Mouse (Mus musculus) kidney, postnatal 0 days (tissue): ENCODE measurements around the gene Fam19a3. TPM values are rescaled to one million over a fixed set of nuclear protein-coding genes. Genes with fewer than 3 reads are reported as not detected.

Experiments used
- ATAC-seq: fragments of 200-750 bp; cut with Nextera tagmentation; replicated peaks from 2 replicates; pipeline ENCODE4 v1.8.0; 2017; ENCODE audit warnings: low read depth, moderate number of reproducible peaks, moderate TSS enrichment, moderate library complexity; ENCODE audit not compliant: low FRiP score
- DNase-seq: peaks from one replicate; pipeline ENCODE4 v3.0.0-alpha.2; 2016; ENCODE audit warnings: low spot score
- H3K27ac ChIP-seq: fragments of 300-500 bp; sonication (generic); 2 replicates; pipeline ENCODE4 v1.5.1; 2014; ENCODE audit warnings: mild to moderate bottlenecking
- H3K27me3 ChIP-seq: fragments of 300-500 bp; sonication (generic); 2 replicates; pipeline ENCODE4 v1.6.1; 2014; ENCODE audit warnings: low read length, mixed read lengths; ENCODE audit not compliant: insufficient read depth
- H3K36me3 ChIP-seq: fragments of 300-500 bp; sonication (generic); 2 replicates; pipeline ENCODE4 v1.6.1; 2014; ENCODE audit warnings: low read length, mixed read lengths; ENCODE audit not compliant: insufficient read depth
- H3K4me1 ChIP-seq: fragments of 300-500 bp; sonication (generic); replicated peaks from 2 replicates; pipeline ENCODE4 v1.6.1; 2014; ENCODE audit warnings: antibody characterized with exemption, low read length, mixed read lengths; ENCODE audit not compliant: insufficient read depth
- H3K4me2 ChIP-seq: fragments of 300-500 bp; sonication (generic); 2 replicates; pipeline ENCODE4 v1.6.1; 2014; ENCODE audit warnings: mild to moderate bottlenecking, low read length, moderate library complexity, mixed read lengths
- H3K4me3 ChIP-seq: fragments of 300-500 bp; sonication (generic); replicated peaks from 2 replicates; pipeline ENCODE4 v1.5.1; 2014; ENCODE audit warnings: low read depth, low read length
- H3K9ac ChIP-seq: fragments of 300-500 bp; sonication (generic); 2 replicates; pipeline ENCODE4 v1.6.1; 2014; ENCODE audit warnings: low read depth, low read length
- H3K9me3 ChIP-seq: fragments of 300-500 bp; sonication (generic); replicated peaks from 2 replicates; pipeline ENCODE4 v1.6.1; 2016; ENCODE audit warnings: low read length, inconsistent platforms, mixed read lengths
- CTCF ChIP-seq: IDR thresholded peaks from 2 replicates; pipeline ENCODE4 v1.5.1; 2016; ENCODE audit warnings: antibody characterized with exemption, low read depth, mild to moderate bottlenecking, moderate library complexity
- WGBS: fragments of 180-500 bp; shearing (Covaris S2); extraction: QIAGEN DNeasy Blood & Tissue Kit; methylation state at CpG from one replicate; pipeline ENCODE4 v1.1.7; 2014; 5-methylcytosine and 5-hydroxymethylcytosine counted together
- polyA plus RNA-seq: library from polyadenylated mRNA; unstranded; fragments of >200 nt; fragmentation: Nextera tagmentation; extraction: Ambion mirVana; gene quantifications from 2 replicates; pipeline ENCODE4 v1.2.1, GENCODE M21; 2015

Gene Fam19a3
- polyA plus RNA-seq, 1 experiment from 2014 or later: 0.07 TPM

- H3K27ac ChIP-seq: 0 out of 2 replicates have a peak overlapping the region, but pooled peaks have one; percentile 42
- peak overlapping the region; percentile 61 for H3K4me3 ChIP-seq
- H3K27me3 ChIP-seq: 0 out of 2 replicates have a peak, but pooled peaks cover 19% of the 10 kb centered on the region
- DNase-seq (peak; percentile 45), ATAC-seq (0 out of 2 replicates have a peak, but pooled peaks have one; percentile 2)
- no peak for TF ChIP-seq CTCF
- peak overlapping the region; percentile 99 for H3K4me2 ChIP-seq
- no peaks in the 10 kb centered on the region for H3K36me3 ChIP-seq
- 22% methylated on average over 12 of the region's 12 CpGs for WGBS
- no peaks in the 10 kb centered on the region for H3K9me3 ChIP-seq
- peak overlapping the region; percentile 61; the same call in 1 of the 2 replicates for H3K9ac ChIP-seq
- 0 out of 2 replicates have a peak, but pooled peaks cover 5% of the 10 kb centered on the region for H3K4me1 ChIP-seq
Measured at GRCm38 (mm10) chr3:104782061-104782681, 531 bp upstream of the Fam19a3 start.

DNA sequence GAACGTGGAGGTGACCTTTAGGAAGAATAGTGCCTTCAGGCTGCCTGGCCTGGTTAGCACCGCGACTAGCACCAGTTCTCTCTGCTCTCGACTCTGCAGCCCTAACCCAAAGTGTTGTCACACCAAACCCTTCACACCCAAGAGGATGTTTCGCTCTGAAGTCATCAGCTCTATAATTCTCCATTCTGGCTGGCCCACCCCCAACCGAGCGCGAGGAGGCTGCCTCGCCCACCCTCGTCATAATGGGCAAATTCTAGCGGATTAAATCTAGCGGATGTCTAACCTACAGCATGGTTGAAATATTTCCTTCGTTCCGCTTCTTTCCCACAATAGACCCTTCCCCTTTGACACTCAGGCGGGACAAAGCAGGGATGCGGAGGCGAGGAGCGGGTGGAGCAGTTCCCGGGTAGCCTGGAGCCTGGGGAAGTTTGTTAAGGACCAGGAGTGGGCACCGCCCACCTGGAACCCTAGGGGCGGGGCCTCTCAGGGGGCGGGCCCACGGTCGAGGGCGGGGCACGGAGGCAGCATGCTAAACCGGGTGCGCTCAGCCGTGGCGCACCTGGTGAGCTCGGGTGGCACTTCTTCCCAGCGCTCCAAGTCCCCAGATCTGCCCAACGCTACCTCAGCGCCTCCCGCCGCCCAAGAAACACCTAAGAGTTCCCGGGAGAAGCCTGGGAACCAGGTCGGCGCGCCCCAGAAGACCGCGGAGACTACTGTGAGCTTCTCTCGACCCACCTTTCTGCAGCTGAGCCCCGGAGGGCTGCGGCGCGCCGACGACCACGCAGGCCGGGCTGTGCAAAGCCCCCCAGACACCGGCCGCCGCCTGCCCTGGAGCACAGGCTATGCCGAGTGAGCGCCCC is 849 bp downstream of the Fam19a3 start, which contains the start of gene Ppm1j:
Ppm1j (plus strand) TSS at position 496 of the 860 bp plus-strand sequence.
- H3K4me1 ChIP-seq: 0 out of 2 replicates have a peak, but pooled peaks cover 5% of the 10 kb centered on the region
- H3K9ac ChIP-seq: peak within 1 kb of the TSS; percentile 61
- ATAC-seq (peak; percentile 81), DNase-seq (peak; percentile 54)
- H3K36me3 ChIP-seq: no peaks in the 10 kb centered on the region
- peak within 1 kb of the TSS; percentile 42; the same call in 1 of the 2 replicates for H3K27ac ChIP-seq
- no peak for TF ChIP-seq CTCF
- WGBS: 1% methylated on average over 56 of the region's 56 CpGs
- no peaks in the 10 kb centered on the region for H3K9me3 ChIP-seq
- peaks cover 31% of the 10 kb centered on the region; the same call in 1 of the 2 replicates for H3K27me3 ChIP-seq
- H3K4me2 ChIP-seq: peak within 1 kb of the TSS; percentile 99
- peak within 1 kb of the TSS; percentile 61 for H3K4me3 ChIP-seq

DNA sequence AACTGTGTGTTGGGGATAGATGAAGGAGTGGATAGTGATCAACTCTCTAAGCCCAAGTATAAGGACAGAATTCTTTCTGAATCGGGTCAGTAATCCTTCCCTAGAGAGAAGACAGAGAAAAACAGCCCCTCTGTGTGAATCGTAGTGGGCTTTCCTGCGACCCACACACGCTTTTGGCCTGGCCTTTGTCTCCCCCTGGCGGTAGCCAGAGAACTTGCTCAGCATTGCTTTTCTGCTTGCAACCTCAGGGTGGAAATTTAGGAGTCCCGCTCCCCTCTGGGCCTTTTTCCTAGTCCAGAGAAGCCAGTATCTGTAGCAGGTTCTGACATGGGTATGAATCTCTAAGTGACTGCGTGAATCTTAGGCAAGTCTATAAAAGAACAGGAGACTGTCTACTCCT is 1.7 kb downstream of the Fam19a3 start:
- Histone ChIP-seq H3K9me3 (no peaks in the 10 kb centered on the region), H3K27ac (no peak overlapping the region), H3K36me3 (no peaks in the 10 kb centered on the region), H3K9ac (no peak overlapping the region), H3K4me1 (0 out of 2 replicates have a peak, but pooled peaks cover 5% of the 10 kb centered on the region), H3K4me2 (no peak overlapping the region), H3K27me3 (peaks cover 33% of the 10 kb centered on the region; the same call in 1 of the 2 replicates), H3K4me3 (no peak overlapping the region)
- DNase-seq (peak; percentile 90), ATAC-seq (no peak)
- WGBS: under 1% methylated on average over 7 of the region's 7 CpGs
- peak; percentile 95 for TF ChIP-seq CTCF

DNA sequence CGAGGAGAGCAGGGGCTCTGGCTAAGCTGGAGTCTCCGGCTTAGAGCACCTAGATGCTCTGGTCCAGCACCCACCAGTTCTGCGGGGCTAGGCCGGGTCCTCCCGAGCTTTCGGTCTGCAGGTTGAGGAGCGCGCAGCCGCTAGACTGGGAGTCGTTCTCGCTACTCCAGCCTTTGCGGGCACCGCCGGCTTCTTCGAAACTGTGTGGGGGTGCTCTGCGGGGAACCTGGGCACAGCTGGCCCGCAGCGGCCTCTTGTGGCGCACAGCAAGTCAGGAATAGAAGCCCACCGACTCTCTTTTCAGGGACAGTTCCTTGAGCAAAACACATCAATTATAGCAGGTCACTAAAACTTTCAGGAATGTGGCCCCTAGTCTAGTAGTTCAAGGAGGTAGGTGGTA is 4.3 kb downstream of the Fam19a3 start:
- no peak overlapping the region for H3K27ac ChIP-seq
- ATAC-seq (no peak), DNase-seq (peak; percentile 74)
- 0 out of 2 replicates have a peak, but pooled peaks cover 5% of the 10 kb centered on the region for H3K4me1 ChIP-seq
- 1% methylated on average over 20 of the region's 20 CpGs for WGBS
- H3K4me3 ChIP-seq: peak overlapping the region; percentile 29
- H3K27me3 ChIP-seq: peaks cover 33% of the 10 kb centered on the region; the same call in 1 of the 2 replicates
- no peaks in the 10 kb centered on the region for H3K9me3 ChIP-seq
- H3K36me3 ChIP-seq: no peaks in the 10 kb centered on the region
- peak; percentile 69 for TF ChIP-seq CTCF
- H3K4me2 ChIP-seq: peak overlapping the region; percentile 63
- H3K9ac ChIP-seq: no peak overlapping the region

DNA sequence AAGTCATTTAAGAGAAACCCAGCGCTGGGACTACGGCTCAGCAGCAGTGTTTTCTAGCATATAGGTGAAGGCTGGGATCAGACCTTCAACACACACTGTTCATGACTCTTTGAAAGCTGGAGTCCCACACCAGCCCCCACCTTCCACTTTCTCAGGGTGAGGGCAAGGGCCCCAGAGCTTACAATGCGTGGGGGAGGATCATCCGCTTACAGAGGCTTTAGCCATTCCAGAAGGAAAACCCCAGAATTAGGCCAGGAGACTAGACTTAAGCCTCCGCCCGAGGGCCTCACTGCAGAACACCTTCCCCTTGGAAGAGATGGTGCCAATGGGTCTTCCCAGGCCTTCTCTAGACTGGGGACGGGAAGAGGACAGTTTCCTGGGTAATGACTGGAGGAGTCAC is 8.3 kb downstream of the Fam19a3 start:
- WGBS: 66% methylated on average over 7 of the region's 7 CpGs
- no peak for TF ChIP-seq CTCF
- no peak for DNase-seq

DNA sequence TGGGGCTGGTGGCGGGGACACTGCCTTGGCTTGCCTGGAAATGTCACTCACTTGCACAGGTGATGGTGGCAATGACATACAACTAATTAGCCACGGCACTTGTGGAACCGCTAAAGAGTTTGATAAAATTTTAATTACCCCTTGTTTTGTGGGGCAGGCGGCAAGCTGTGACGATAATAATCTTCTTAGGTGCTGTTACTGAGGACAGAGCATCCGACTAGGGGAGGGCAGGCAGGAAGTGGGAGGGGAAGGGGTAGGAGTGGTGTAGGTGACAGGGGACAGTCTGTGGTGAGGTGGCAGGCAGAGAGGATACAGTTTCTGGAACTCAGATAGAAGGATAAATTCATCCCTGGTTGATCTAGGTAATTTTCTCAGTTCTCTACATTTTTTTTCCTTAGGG is 10.2 kb downstream of the Fam19a3 start:
- no peak for ATAC-seq
- 43% methylated on average over 6 of the region's 6 CpGs for WGBS

More for the DNA sequence above, 8.3 kb downstream of the Fam19a3 start:
- no peak overlapping the region for H3K4me3 ChIP-seq
- no peak overlapping the region for H3K9ac ChIP-seq
- H3K36me3 ChIP-seq: no peaks in the 10 kb centered on the region
- no peak overlapping the region for H3K4me2 ChIP-seq
- no peaks in the 10 kb centered on the region for H3K9me3 ChIP-seq
- no peak overlapping the region for H3K27ac ChIP-seq
- H3K27me3 ChIP-seq: peaks cover 25% of the 10 kb centered on the region; the same call in 1 of the 2 replicates
- no peaks in the 10 kb centered on the region for H3K4me1 ChIP-seq
- no peak for ATAC-seq

More for the DNA sequence above, 10.2 kb downstream of the Fam19a3 start:
- H3K4me1 ChIP-seq: no peaks in the 10 kb centered on the region
- no peaks in the 10 kb centered on the region for H3K9me3 ChIP-seq
- no peak overlapping the region for H3K4me2 ChIP-seq
- no peak for DNase-seq
- H3K27ac ChIP-seq: no peak overlapping the region
- peaks cover 8% of the 10 kb centered on the region; the same call in 1 of the 2 replicates for H3K27me3 ChIP-seq
- no peaks in the 10 kb centered on the region for H3K36me3 ChIP-seq
- no peak overlapping the region for H3K4me3 ChIP-seq
- no peak overlapping the region for H3K9ac ChIP-seq
- no peak for TF ChIP-seq CTCF
